Mouse (Mus musculus): ENCODE data around the gene Zfp968. TPM values are rescaled to one million over a fixed set of nuclear protein-coding genes. Genes with fewer than 3 reads are reported as not detected.

Zfp968 gene
- 0.32 and 0.60 TPM in 2 replicates for total RNA-seq (2023)

GRCm38 (mm10) chr2:175372136-175372535 is at the start of gene Zfp968:
TSS of gene Zfp968 (plus strand) at chr2:175372436.

DNA sequence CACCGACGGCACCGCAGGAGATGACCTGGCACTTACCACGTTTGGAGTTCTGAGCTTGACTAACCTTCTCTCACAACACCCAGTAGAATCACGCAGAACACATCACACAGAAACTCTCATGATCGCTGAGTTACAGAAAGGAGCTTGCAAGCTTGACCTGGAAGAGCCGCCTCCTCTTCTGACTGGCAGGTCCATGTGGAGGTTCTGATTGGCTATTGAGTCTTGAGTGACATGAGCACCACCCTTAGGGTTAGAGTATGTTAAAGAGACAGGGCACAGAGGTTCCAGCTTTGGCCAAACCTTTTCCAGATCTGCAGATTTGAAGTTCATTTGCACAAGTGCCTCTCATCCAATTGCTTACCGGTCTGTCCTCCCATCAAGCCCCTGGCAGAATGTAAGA is 34.1 kb upstream of the Zfp968 start, which contains the start of gene Gm4631:
Gene Gm4631, minus strand, starts transcription at position 101 of the 400 bp plus-strand sequence.

Other genes with a start within 250 kb of the Zfp968 start
- 0.82 and 1.1 TPM in 2 replicates for gene Gm14399, start 230.4 kb upstream of the Zfp968 start, total RNA-seq (2023)
- gene Gm14443, start 196.6 kb upstream of the Zfp968 start, total RNA-seq (2023): not detected in 2 replicates
- 2.9 and 3.3 TPM in 2 replicates for gene Gm14391, start 165.5 kb upstream of the Zfp968 start, total RNA-seq (2023)
- 0.84 TPM in 1 of 2 replicates, not detected in the other for gene Gm14440, start 97.3 kb upstream of the Zfp968 start, total RNA-seq (2023)
- 2.0 and 2.3 TPM in 2 replicates for gene Gm4631, start 34.2 kb upstream of the Zfp968 start, total RNA-seq (2023)
- gene Gm4724, start 63.4 kb downstream of the Zfp968 start, total RNA-seq (2023): not detected in 2 replicates
- 0.36 and 0.41 TPM in 2 replicates for gene Zfp965, start 97.5 kb downstream of the Zfp968 start, total RNA-seq (2023)

Data from neutrophil, adult 65 days (primary cell).